Mouse (Mus musculus): ENCODE results near the gene Selenoh.

Selenoh gene

GRCm38 (mm10) chr2:84670569-84670933, at the start of gene Selenoh:
Gene Selenoh, minus strand, starts transcription at chr2:84670770.
- peak; percentile 76 to 85 for DNase-seq (ENCODE audit: low spot score in 2 of 2)

GRCm38 (mm10) chr2:84717357-84717756, 46.8 kb upstream of the Selenoh start:
- no peak for DNase-seq (ENCODE audit: low spot score in 2 of 2)

- DNase-seq (ENCODE audit: low spot score in 2 of 2), result no peak
These were observed 46.1 kb upstream of the Selenoh start for GRCm38 (mm10) chr2:84716423-84717355.

- peak in 1 of 2 experiments; percentile 46 for DNase-seq (ENCODE audit: low spot score in 2 of 2)
These were observed 45.2 kb upstream of the Selenoh start for GRCm38 (mm10) chr2:84715562-84716361.

- peak; percentile 97 to 99 for DNase-seq (ENCODE audit: low spot score in 2 of 2)
These were observed 44.4 kb upstream of the Selenoh start, which contains the start of gene Zdhhc5 for GRCm38 (mm10) chr2:84714811-84715561. Gene Zdhhc5, minus strand, starts transcription at chr2:84715180.

- no peak for DNase-seq (ENCODE audit: low spot score in 2 of 2)
These were observed 43.8 kb upstream of the Selenoh start for GRCm38 (mm10) chr2:84714422-84714810.

- no peak for DNase-seq (ENCODE audit: low spot score in 2 of 2)
These were observed 41.3 kb upstream of the Selenoh start for GRCm38 (mm10) chr2:84711898-84712297.

GRCm38 (mm10) chr2:84707523-84707922, 37.0 kb upstream of the Selenoh start:
- no peak for DNase-seq (ENCODE audit: low spot score in 2 of 2)

- DNase-seq (ENCODE audit: low spot score in 2 of 2), result no peak
These were observed 34.7 kb upstream of the Selenoh start for GRCm38 (mm10) chr2:84705295-84705694.

GRCm38 (mm10) chr2:84704329-84704728, 33.8 kb upstream of the Selenoh start:
- no peak for DNase-seq (ENCODE audit: low spot score in 2 of 2)

- DNase-seq (ENCODE audit: low spot score in 2 of 2), result no peak
These were observed 32.9 kb upstream of the Selenoh start for GRCm38 (mm10) chr2:84703497-84703896.

GRCm38 (mm10) chr2:84695007-84695695, 24.6 kb upstream of the Selenoh start:
- DNase-seq (ENCODE audit: low spot score in 2 of 2), result no peak

- no peak for DNase-seq (ENCODE audit: low spot score in 2 of 2)
These were observed 19.5 kb upstream of the Selenoh start for GRCm38 (mm10) chr2:84690050-84690449.

GRCm38 (mm10) chr2:84688080-84688844, 17.7 kb upstream of the Selenoh start:
- no peak for DNase-seq (ENCODE audit: low spot score in 2 of 2)

- no peak for DNase-seq (ENCODE audit: low spot score in 2 of 2)
These were observed 12.1 kb upstream of the Selenoh start for GRCm38 (mm10) chr2:84682605-84683183.

GRCm38 (mm10) chr2:84679016-84679415, 8.4 kb upstream of the Selenoh start, which contains the start of gene Tmx2:
Gene Tmx2, minus strand, starts transcription at chr2:84679140.
- no peak for DNase-seq (ENCODE audit: low spot score in 2 of 2)

GRCm38 (mm10) chr2:84677968-84678880, 7.7 kb upstream of the Selenoh start, which contains the start of the genes Gm28635 and Med19:
Gene Gm28635, minus strand, starts transcription at chr2:84678041.
Gene Med19, plus strand, starts transcription at chr2:84678402.
- DNase-seq (ENCODE audit: low spot score in 2 of 2), result peak; percentile 93

GRCm38 (mm10) chr2:84677270-84677967, 6.8 kb upstream of the Selenoh start:
- no peak for DNase-seq (ENCODE audit: low spot score in 2 of 2)

All from natural killer cell, adult 2 months (primary cell).